Mouse (Mus musculus) midbrain, embryonic 16.5 days (tissue): ENCODE measurements at regions not wholly inside any gene's neighbourhood (a gene's known extent, or its start where the extent isn't known, plus 50 kb on each side); places are given as distances from the start of the nearest gene placed in this dataset.

ENCODE experiments used
- ATAC-seq: fragments of 200-750 bp; cut with Nextera tagmentation; 2 replicates; pipeline ENCODE4 v1.8.0; 2017; ENCODE audit warnings: moderate TSS enrichment
- H3K27ac ChIP-seq: fragments of 300-500 bp; sonication (generic); 2 replicates; pipeline ENCODE4 v1.5.1; 2014; ENCODE audit warnings: mild to moderate bottlenecking, low read length, mixed read lengths
- H3K27me3 ChIP-seq: fragments of 300-500 bp; sonication (generic); 2 replicates; pipeline ENCODE4 v1.6.1; 2014; ENCODE audit warnings: low read depth, low read length, mixed read lengths; ENCODE audit not compliant: control insufficient read depth, insufficient read depth
- H3K36me3 ChIP-seq: fragments of 300-500 bp; sonication (generic); 2 replicates; pipeline ENCODE4 v1.6.1; 2014; ENCODE audit warnings: mild to moderate bottlenecking, low read length, moderate library complexity, mixed read lengths; ENCODE audit not compliant: control insufficient read depth, insufficient read depth
- H3K4me1 ChIP-seq: fragments of 300-500 bp; sonication (generic); 2 replicates; pipeline ENCODE4 v1.6.1; 2014; ENCODE audit warnings: mild to moderate bottlenecking, low read length, mixed read lengths; ENCODE audit not compliant: control insufficient read depth, insufficient read depth
- H3K4me2 ChIP-seq: fragments of 300-500 bp; sonication (generic); 2 replicates; pipeline ENCODE4 v1.6.1; 2014; ENCODE audit warnings: mild to moderate bottlenecking, low read length, mixed read lengths
- H3K4me3 ChIP-seq: fragments of 300-500 bp; sonication (generic); 2 replicates; pipeline ENCODE4 v1.5.1; 2014; ENCODE audit warnings: low read depth, mild to moderate bottlenecking, low read length, moderate library complexity, mixed read lengths
- H3K9ac ChIP-seq: fragments of 300-500 bp; sonication (generic); 2 replicates; pipeline ENCODE4 v1.6.1; 2014; ENCODE audit warnings: low read depth, low read length, mixed read lengths
- H3K9me3 ChIP-seq: fragments of 300-500 bp; sonication (generic); replicated peaks from 2 replicates; pipeline ENCODE4 v1.6.1; 2014; ENCODE audit warnings: mild to moderate bottlenecking, low read length, mixed read lengths; ENCODE audit not compliant: control insufficient read depth, poor library complexity, severe bottlenecking
- whole genome bisulfite sequencing: fragments of 180-500 bp; shearing (Covaris S2); extraction: QIAGEN DNeasy Blood & Tissue Kit; methylation state at CpG from one replicate; pipeline ENCODE4 v1.1.7; 2014; 5-methylcytosine and 5-hydroxymethylcytosine counted together

GRCm38 (mm10) chr10:8615452-8616025 lies 96.9 kb upstream of the Ust start:
- H3K4me3 ChIP-seq, result no peak overlapping the region
- WGBS, result 88% methylated on average over 4 of the region's 4 CpGs
- ATAC-seq, result no peak
- no peak overlapping the region for H3K9ac ChIP-seq
- no peaks in the 10 kb centered on the region for H3K4me1 ChIP-seq
- H3K36me3 ChIP-seq, result no peaks in the 10 kb centered on the region
- H3K9me3 ChIP-seq, result no peaks in the 10 kb centered on the region
- no peaks in the 10 kb centered on the region for H3K27me3 ChIP-seq
- H3K4me2 ChIP-seq, result no peak overlapping the region
- H3K27ac ChIP-seq, result no peak overlapping the region

GRCm38 (mm10) chr10:8589871-8590533 lies 71.4 kb upstream of the Ust start:
- Histone ChIP-seq H3K36me3 (no peaks in the 10 kb centered on the region), H3K4me1 (no peaks in the 10 kb centered on the region), H3K9ac (no peak overlapping the region), H3K27me3 (no peaks in the 10 kb centered on the region), H3K9me3 (no peaks in the 10 kb centered on the region), H3K4me2 (no peak overlapping the region), H3K27ac (no peak overlapping the region), H3K4me3 (no peak overlapping the region)
- ATAC-seq, result no peak
- 82% methylated on average over 5 of the region's 5 CpGs for WGBS

- Histone ChIP-seq H3K4me2 (no peak overlapping the region), H3K4me3 (no peak overlapping the region), H3K36me3 (no peaks in the 10 kb centered on the region), H3K4me1 (no peaks in the 10 kb centered on the region), H3K27ac (no peak overlapping the region), H3K27me3 (no peaks in the 10 kb centered on the region), H3K9me3 (no peaks in the 10 kb centered on the region), H3K9ac (no peak overlapping the region)
- no peak for ATAC-seq
- WGBS, result 80% methylated on average over 1 of the region's 1 CpGs
Measured at GRCm38 (mm10) chr10:8589106-8589505, 70.5 kb upstream of the Ust start.

GRCm38 (mm10) chr10:8584389-8584908 lies 65.8 kb upstream of the Ust start:
- 46% methylated on average over 3 of the region's 3 CpGs for WGBS

GRCm38 (mm10) chr10:8583552-8584388 lies 65.1 kb upstream of the Ust start:
- H3K9me3 ChIP-seq, result no peaks in the 10 kb centered on the region
- peak overlapping the region; percentile 42; the same call in 1 of the 2 replicates for H3K27ac ChIP-seq
- H3K9ac ChIP-seq, result no peak overlapping the region
- no peaks in the 10 kb centered on the region for H3K36me3 ChIP-seq
- ATAC-seq, result peak; percentile 51; the same call in 1 of the 2 replicates
- no peak overlapping the region for H3K4me2 ChIP-seq
- no peaks in the 10 kb centered on the region for H3K4me1 ChIP-seq
- H3K4me3 ChIP-seq, result no peak overlapping the region
- WGBS, result 64% methylated on average over 7 of the region's 7 CpGs
- H3K27me3 ChIP-seq, result no peaks in the 10 kb centered on the region

More at GRCm38 (mm10) chr10:8584389-8584908, 65.8 kb upstream of the Ust start:
- no peak; the same call in 1 of the 2 replicates for ATAC-seq
- Histone ChIP-seq H3K4me3 (no peak overlapping the region), H3K4me2 (no peak overlapping the region), H3K9me3 (no peaks in the 10 kb centered on the region), H3K9ac (no peak overlapping the region), H3K27me3 (no peaks in the 10 kb centered on the region), H3K27ac (0 out of 2 replicates have a peak overlapping the region, but pooled peaks have one; percentile 42), H3K36me3 (no peaks in the 10 kb centered on the region), H3K4me1 (no peaks in the 10 kb centered on the region)

- Histone ChIP-seq H3K4me3 (no peak overlapping the region), H3K36me3 (no peaks in the 10 kb centered on the region), H3K9ac (no peak overlapping the region), H3K4me2 (no peak overlapping the region), H3K4me1 (no peaks in the 10 kb centered on the region), H3K27ac (no peak overlapping the region), H3K27me3 (no peaks in the 10 kb centered on the region), H3K9me3 (no peaks in the 10 kb centered on the region)
- 96% methylated on average over 2 of the region's 2 CpGs for WGBS
- ATAC-seq, result no peak
Measured at GRCm38 (mm10) chr10:8580298-8580697, 61.7 kb upstream of the Ust start.

GRCm38 (mm10) chr10:8577642-8578356 lies 59.2 kb upstream of the Ust start:
- Histone ChIP-seq H3K4me2 (no peak overlapping the region), H3K4me3 (no peak overlapping the region), H3K27ac (no peak overlapping the region), H3K4me1 (no peaks in the 10 kb centered on the region), H3K9ac (no peak overlapping the region), H3K27me3 (no peaks in the 10 kb centered on the region), H3K36me3 (no peaks in the 10 kb centered on the region), H3K9me3 (no peaks in the 10 kb centered on the region)
- 80% methylated on average over 6 of the region's 6 CpGs for WGBS
- no peak for ATAC-seq
